Mouse (Mus musculus) kidney, adult 2 months (tissue): Measurements from ENCODE around the gene Trim29.

Source experiments
- CTCF ChIP-seq: fragments of 200-500 bp; conservative IDR thresholded peaks from 2 replicates; pipeline ENCODE4 v1.5.1; 2011; ENCODE audit warnings: low read depth, mild to moderate bottlenecking, control low read depth, low read length, moderate library complexity, mixed read lengths; ENCODE audit not compliant: insufficient read depth, insufficient read length
- POLR2A ChIP-seq: fragments of 200-500 bp; IDR thresholded peaks from one replicate; pipeline ENCODE4 v1.6.1; 2011; ENCODE audit warnings: low read depth, low read length, control low read depth

GRCm38 (mm10) chr9:43267357-43267756 lies 43.3 kb upstream of the Trim29 start:
- TF ChIP-seq CTCF (peak; percentile 64), POLR2A (no peak)
